Mouse (Mus musculus): ENCODE measurements around the gene Ets1. TPM values are rescaled to one million over a fixed set of nuclear protein-coding genes. Genes with fewer than 3 reads are reported as not detected.

Gene Ets1
- polyA plus RNA-seq, 1 experiment from 2014 or later = 0.79 TPM

- no peak overlapping the region for H3K27ac ChIP-seq
- H3K79me2 ChIP-seq (ENCODE audit: inconsistent target) = no peaks in the 10 kb centered on the region
- no peak overlapping the region for H3K4me3 ChIP-seq (ENCODE audit: inconsistent target)
- WGBS (ENCODE audit: missing documents) = 92% methylated on average over 4 of the region's 4 CpGs
- no peaks in the 10 kb centered on the region for H3K36me3 ChIP-seq (ENCODE audit: inconsistent target)
Observed at GRCm38 (mm10) chr9:32610631-32611030, 25.4 kb upstream of the Ets1 start.

- H3K79me2 ChIP-seq (ENCODE audit: inconsistent target) = no peaks in the 10 kb centered on the region
- H3K36me3 ChIP-seq (ENCODE audit: inconsistent target) = no peaks in the 10 kb centered on the region
- H3K27ac ChIP-seq = no peak overlapping the region
- 98% methylated on average over 4 of the region's 4 CpGs for WGBS (ENCODE audit: missing documents)
- H3K4me3 ChIP-seq (ENCODE audit: inconsistent target) = no peak overlapping the region
Observed at GRCm38 (mm10) chr9:32611340-32611739, 24.7 kb upstream of the Ets1 start.

GRCm38 (mm10) chr9:32612426-32612825, 23.6 kb upstream of the Ets1 start:
- WGBS (ENCODE audit: missing documents) = 72% methylated on average over 5 of the region's 5 CpGs
- Histone ChIP-seq H3K4me3 (ENCODE audit: inconsistent target) (no peak overlapping the region), H3K27ac (no peak overlapping the region), H3K36me3 (ENCODE audit: inconsistent target) (no peaks in the 10 kb centered on the region), H3K79me2 (ENCODE audit: inconsistent target) (no peaks in the 10 kb centered on the region)

GRCm38 (mm10) chr9:32612861-32613421, 23.1 kb upstream of the Ets1 start:
- Histone ChIP-seq H3K4me3 (ENCODE audit: inconsistent target) (no peak overlapping the region), H3K79me2 (ENCODE audit: inconsistent target) (no peaks in the 10 kb centered on the region), H3K27ac (no peak overlapping the region), H3K36me3 (ENCODE audit: inconsistent target) (no peaks in the 10 kb centered on the region)
- WGBS (ENCODE audit: missing documents) = 49% methylated on average over 6 of the region's 6 CpGs

- Histone ChIP-seq H3K4me3 (ENCODE audit: inconsistent target) (no peak overlapping the region), H3K27ac (no peak overlapping the region), H3K79me2 (ENCODE audit: inconsistent target) (no peaks in the 10 kb centered on the region), H3K36me3 (ENCODE audit: inconsistent target) (no peaks in the 10 kb centered on the region)
- 93% methylated on average over 9 of the region's 9 CpGs for WGBS (ENCODE audit: missing documents)
Observed at GRCm38 (mm10) chr9:32614191-32614590, 21.8 kb upstream of the Ets1 start.

GRCm38 (mm10) chr9:32615461-32615860, 20.6 kb upstream of the Ets1 start:
- no peak overlapping the region for H3K4me3 ChIP-seq (ENCODE audit: inconsistent target)
- no peaks in the 10 kb centered on the region for H3K79me2 ChIP-seq (ENCODE audit: inconsistent target)
- no peak overlapping the region for H3K27ac ChIP-seq
- 79% methylated on average over 6 of the region's 6 CpGs for WGBS (ENCODE audit: missing documents)
- H3K36me3 ChIP-seq (ENCODE audit: inconsistent target) = no peaks in the 10 kb centered on the region

GRCm38 (mm10) chr9:32615986-32616385, 20.0 kb upstream of the Ets1 start:
- Histone ChIP-seq H3K79me2 (ENCODE audit: inconsistent target) (no peaks in the 10 kb centered on the region), H3K36me3 (ENCODE audit: inconsistent target) (no peaks in the 10 kb centered on the region), H3K27ac (no peak overlapping the region), H3K4me3 (ENCODE audit: inconsistent target) (no peak overlapping the region)
- 11% methylated on average over 6 of the region's 7 CpGs for WGBS (ENCODE audit: missing documents)

- Histone ChIP-seq H3K4me3 (ENCODE audit: inconsistent target) (no peak overlapping the region), H3K79me2 (ENCODE audit: inconsistent target) (no peaks in the 10 kb centered on the region), H3K27ac (no peak overlapping the region), H3K36me3 (ENCODE audit: inconsistent target) (no peaks in the 10 kb centered on the region)
- WGBS (ENCODE audit: missing documents) = 94% methylated on average over 5 of the region's 5 CpGs
Observed at GRCm38 (mm10) chr9:32616516-32617429, 19.2 kb upstream of the Ets1 start.

GRCm38 (mm10) chr9:32617430-32617768, 18.6 kb upstream of the Ets1 start:
- no peaks in the 10 kb centered on the region for H3K36me3 ChIP-seq (ENCODE audit: inconsistent target)
- H3K79me2 ChIP-seq (ENCODE audit: inconsistent target) = no peaks in the 10 kb centered on the region
- H3K27ac ChIP-seq = no peak overlapping the region
- WGBS (ENCODE audit: missing documents) = 21% methylated on average over 5 of the region's 5 CpGs
- no peak overlapping the region for H3K4me3 ChIP-seq (ENCODE audit: inconsistent target)

GRCm38 (mm10) chr9:32618544-32619120, 17.4 kb upstream of the Ets1 start:
- H3K79me2 ChIP-seq (ENCODE audit: inconsistent target) = no peaks in the 10 kb centered on the region
- H3K4me3 ChIP-seq (ENCODE audit: inconsistent target) = no peak overlapping the region
- no peak overlapping the region for H3K27ac ChIP-seq
- no peaks in the 10 kb centered on the region for H3K36me3 ChIP-seq (ENCODE audit: inconsistent target)
- 89% methylated on average over 9 of the region's 9 CpGs for WGBS (ENCODE audit: missing documents)

- Histone ChIP-seq H3K4me3 (ENCODE audit: inconsistent target) (no peak overlapping the region), H3K27ac (no peak overlapping the region), H3K79me2 (ENCODE audit: inconsistent target) (no peaks in the 10 kb centered on the region), H3K36me3 (ENCODE audit: inconsistent target) (no peaks in the 10 kb centered on the region)
- 95% methylated on average over 6 of the region's 6 CpGs for WGBS (ENCODE audit: missing documents)
Observed at GRCm38 (mm10) chr9:32619661-32620060, 16.4 kb upstream of the Ets1 start.

- Histone ChIP-seq H3K4me3 (ENCODE audit: inconsistent target) (no peak overlapping the region), H3K27ac (no peak overlapping the region), H3K36me3 (ENCODE audit: inconsistent target) (no peaks in the 10 kb centered on the region), H3K79me2 (ENCODE audit: inconsistent target) (no peaks in the 10 kb centered on the region)
- 97% methylated on average over 3 of the region's 3 CpGs for WGBS (ENCODE audit: missing documents)
Observed at GRCm38 (mm10) chr9:32620446-32620845, 15.6 kb upstream of the Ets1 start.

GRCm38 (mm10) chr9:32629385-32629981, 6.5 kb upstream of the Ets1 start:
- Histone ChIP-seq H3K36me3 (ENCODE audit: inconsistent target) (no peaks in the 10 kb centered on the region), H3K27ac (no peak overlapping the region), H3K4me3 (ENCODE audit: inconsistent target) (no peak overlapping the region), H3K79me2 (ENCODE audit: inconsistent target) (no peaks in the 10 kb centered on the region)
- WGBS (ENCODE audit: missing documents) = 92% methylated on average over 1 of the region's 1 CpGs

GRCm38 (mm10) chr9:32631341-32631740, 4.7 kb upstream of the Ets1 start:
- H3K4me3 ChIP-seq (ENCODE audit: inconsistent target) = no peak overlapping the region
- H3K36me3 ChIP-seq (ENCODE audit: inconsistent target) = no peaks in the 10 kb centered on the region
- no peaks in the 10 kb centered on the region for H3K79me2 ChIP-seq (ENCODE audit: inconsistent target)
- H3K27ac ChIP-seq = no peak overlapping the region

- 90% methylated on average over 7 of the region's 7 CpGs for WGBS (ENCODE audit: missing documents)
- no peak overlapping the region for H3K27ac ChIP-seq
- H3K36me3 ChIP-seq (ENCODE audit: inconsistent target) = no peaks in the 10 kb centered on the region
- H3K4me3 ChIP-seq (ENCODE audit: inconsistent target) = no peak overlapping the region
- no peaks in the 10 kb centered on the region for H3K79me2 ChIP-seq (ENCODE audit: inconsistent target)
Observed at GRCm38 (mm10) chr9:32632237-32632636, 3.8 kb upstream of the Ets1 start.
